In genomic region chr14:121675146-121675545, GRCm38 (mm10) we compare ENCODE assay signal across 12 mouse cellular contexts.
DNase-seq lines count a peak whose midpoint lies in the region; ATAC-seq and TF ChIP-seq lines count a peak whose summit lies in the region.
"Had no signal": no experiment of that assay in that cellular context is flagged by ENCODE, and none has a peak within 500 bp of the region (broad histone marks: within the 10 kb centered on the region; RNA-seq: fewer than 3 reads in every experiment).

No protein-coding gene starts in this region.

- WGBS in hindbrain, embryonic 10.5 days, result 66% methylated on average over 3 of the region's 3 CpGs
- WGBS in hindbrain, embryonic 12.5 days, result 64% methylated on average over 3 of the region's 3 CpGs
- WGBS in lung, postnatal 0 days, result 34% methylated on average over 3 of the region's 3 CpGs
- WGBS in embryonic facial prominence, embryonic 14.5 days, result 53% methylated on average over 3 of the region's 3 CpGs
- 59% methylated on average over 3 of the region's 3 CpGs for WGBS in limb, embryonic 15.5 days

- no peak for ATAC-seq in hindbrain, embryonic 12.5 days (ENCODE audit: low FRiP score)
- no peak for ATAC-seq in lung, postnatal 0 days
- ATAC-seq in embryonic facial prominence, embryonic 14.5 days (ENCODE audit: low read depth), result 0 out of 2 replicates have a peak, but pooled peaks have one; percentile 16
- ATAC-seq in limb, embryonic 15.5 days (ENCODE audit: insufficient number of reproducible peaks, low FRiP score, low TSS enrichment, low read depth), result no peak
- ATAC-seq in activated CD4-positive, CD25-positive, alpha-beta regulatory T cell, adult 4 months, result no peak

- H3K9ac ChIP-seq in hindbrain, embryonic 12.5 days, result no peak overlapping the region
- H3K9ac ChIP-seq in lung, postnatal 0 days (replicated peaks; ENCODE audit: low read depth), result no peak overlapping the region
- no peak overlapping the region for H3K9ac ChIP-seq in embryonic facial prominence, embryonic 14.5 days (ENCODE audit: low read depth, low read length)
- H3K9ac ChIP-seq in limb, embryonic 15.5 days, result no peak overlapping the region
- H3K9ac ChIP-seq: forebrain, embryonic 15.5 days had no signal

- H3K9me3 ChIP-seq in hindbrain, embryonic 10.5 days, result peaks cover 6% of the 10 kb centered on the region; the same call in 1 of the 2 replicates
- H3K9me3 ChIP-seq in hindbrain, embryonic 12.5 days (replicated peaks), result no peaks in the 10 kb centered on the region
- no peaks in the 10 kb centered on the region for H3K9me3 ChIP-seq in lung, postnatal 0 days (ENCODE audit: low read length)
- H3K9me3 ChIP-seq in embryonic facial prominence, embryonic 14.5 days (ENCODE audit: control insufficient read depth, low read length), result peaks cover 8% of the 10 kb centered on the region
- no peaks in the 10 kb centered on the region for H3K9me3 ChIP-seq in limb, embryonic 15.5 days
- H3K9me3 ChIP-seq: forebrain, embryonic 15.5 days had no signal

- H3K27me3 ChIP-seq in hindbrain, embryonic 10.5 days (ENCODE audit: insufficient read depth, poor library complexity, severe bottlenecking), result no peaks in the 10 kb centered on the region
- H3K27me3 ChIP-seq in hindbrain, embryonic 12.5 days, result no peaks in the 10 kb centered on the region
- H3K27me3 ChIP-seq in lung, postnatal 0 days (replicated peaks; ENCODE audit: insufficient read depth, low read length), result no peaks in the 10 kb centered on the region
- H3K27me3 ChIP-seq in embryonic facial prominence, embryonic 14.5 days (replicated peaks; ENCODE audit: control insufficient read depth, insufficient read depth, low read length), result no peaks in the 10 kb centered on the region
- no peaks in the 10 kb centered on the region for H3K27me3 ChIP-seq in limb, embryonic 15.5 days
- H3K27me3 ChIP-seq: CH12.LX; forebrain, embryonic 15.5 days had no signal

- peak overlapping the region; percentile 56 for H3K27ac ChIP-seq in hindbrain, embryonic 10.5 days
- H3K27ac ChIP-seq in hindbrain, embryonic 12.5 days, result no peak overlapping the region
- H3K27ac ChIP-seq in lung, postnatal 0 days (ENCODE audit: low read length), result 0 out of 2 replicates have a peak overlapping the region, but pooled peaks have one; percentile 43
- H3K27ac ChIP-seq in embryonic facial prominence, embryonic 14.5 days (replicated peaks; ENCODE audit: low read depth, low read length), result peak overlapping the region; percentile 74
- H3K27ac ChIP-seq in limb, embryonic 15.5 days, result peak overlapping the region; percentile 77
- H3K27ac ChIP-seq: forebrain, embryonic 15.5 days had no signal

- TF ChIP-seq EP300 in lung, postnatal 0 days (IDR thresholded peaks at IDR 0.05), result no peak

- TF ChIP-seq CTCF in lung, postnatal 0 days (IDR thresholded peaks at IDR 0.05), result no peak

- H3K4me2 ChIP-seq in hindbrain, embryonic 12.5 days (replicated peaks), result no peak overlapping the region
- no peak overlapping the region for H3K4me2 ChIP-seq in lung, postnatal 0 days (replicated peaks; ENCODE audit: low read depth, low read length)
- 0 out of 2 replicates have a peak overlapping the region, but pooled peaks have one; percentile 8 for H3K4me2 ChIP-seq in embryonic facial prominence, embryonic 14.5 days (ENCODE audit: low read depth, low read length)
- H3K4me2 ChIP-seq in limb, embryonic 15.5 days, result no peak overlapping the region
- H3K4me2 ChIP-seq: forebrain, embryonic 15.5 days had no signal

- peaks cover 19% of the 10 kb centered on the region for H3K4me1 ChIP-seq in hindbrain, embryonic 10.5 days (replicated peaks)
- H3K4me1 ChIP-seq in hindbrain, embryonic 12.5 days, result peaks cover 7% of the 10 kb centered on the region
- H3K4me1 ChIP-seq in lung, postnatal 0 days (ENCODE audit: insufficient read depth, low read depth, low read length), result peaks cover 18% of the 10 kb centered on the region
- peaks cover 23% of the 10 kb centered on the region for H3K4me1 ChIP-seq in embryonic facial prominence, embryonic 14.5 days (ENCODE audit: control insufficient read depth, insufficient read depth, low read length)
- H3K4me1 ChIP-seq in limb, embryonic 15.5 days, result peaks cover 36% of the 10 kb centered on the region
- H3K4me1 ChIP-seq: forebrain, embryonic 15.5 days had no signal

- H3K4me3 ChIP-seq in hindbrain, embryonic 10.5 days, result no peak overlapping the region
- H3K4me3 ChIP-seq in hindbrain, embryonic 12.5 days, result no peak overlapping the region
- no peak overlapping the region for H3K4me3 ChIP-seq in lung, postnatal 0 days (ENCODE audit: low read depth, low read length)
- no peak overlapping the region for H3K4me3 ChIP-seq in embryonic facial prominence, embryonic 14.5 days (ENCODE audit: low read depth, low read length)
- H3K4me3 ChIP-seq in limb, embryonic 15.5 days, result no peak overlapping the region
- H3K4me3 ChIP-seq: forebrain, embryonic 15.5 days had no signal

- H3K36me3 ChIP-seq in hindbrain, embryonic 10.5 days, result no peaks in the 10 kb centered on the region
- H3K36me3 ChIP-seq in hindbrain, embryonic 12.5 days, result no peaks in the 10 kb centered on the region
- no peaks in the 10 kb centered on the region; the same call in 1 of the 2 replicates for H3K36me3 ChIP-seq in lung, postnatal 0 days (ENCODE audit: insufficient read depth, low read length)
- H3K36me3 ChIP-seq in embryonic facial prominence, embryonic 14.5 days (ENCODE audit: control insufficient read depth, insufficient read depth, low read length), result no peaks in the 10 kb centered on the region; the same call in 1 of the 2 replicates
- no peaks in the 10 kb centered on the region for H3K36me3 ChIP-seq in limb, embryonic 15.5 days
- H3K36me3 ChIP-seq: forebrain, embryonic 15.5 days had no signal

- no peak for DNase-seq in hindbrain, embryonic 10.5 days (ENCODE audit: low spot score)
- no peak for DNase-seq in lung, postnatal 0 days (ENCODE audit: low spot score)
- DNase-seq in lung, postnatal 10 days, result no peak
- DNase-seq in embryonic facial prominence, embryonic 14.5 days (ENCODE audit: low spot score), result no peak
- DNase-seq: cerebellum, adult 18-20 months; gastrocnemius, postnatal 25 days; thymus, postnatal 4 days had no signal
